Comparison of ENCODE assay signal across 19 mouse cellular contexts in the genomic region with DNA sequence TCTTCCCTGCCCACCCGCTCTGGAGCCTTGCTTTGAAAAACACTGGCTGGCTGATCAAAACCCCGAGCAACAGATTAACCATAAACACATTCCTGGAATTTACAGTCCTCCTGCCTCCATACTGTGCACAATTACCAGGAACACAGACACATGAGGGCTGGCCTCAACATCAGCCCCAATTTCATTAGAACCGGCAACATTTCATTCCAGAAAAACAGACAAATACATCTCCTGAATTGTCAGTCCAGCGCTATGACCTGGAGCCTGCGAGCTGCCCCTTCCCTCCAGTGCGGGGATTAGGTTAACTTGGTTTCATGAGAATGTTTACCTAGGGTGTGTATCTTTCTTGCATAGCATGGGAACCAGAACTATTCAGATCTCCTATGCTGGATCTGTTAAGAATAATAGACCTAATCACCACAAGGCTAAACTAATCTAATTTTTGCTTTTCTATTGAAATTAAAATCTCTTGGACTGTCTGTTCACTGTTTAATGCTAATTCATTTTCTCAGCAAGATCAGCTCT.
DNase-seq lines count a peak whose midpoint lies in the region; ATAC-seq and TF ChIP-seq lines count a peak whose summit lies in the region.
"Had no signal": no experiment of that assay in that cellular context is flagged by ENCODE, and none has a peak within 500 bp of the region (broad histone marks: within the 10 kb centered on the region; RNA-seq: fewer than 3 reads in every experiment).

No protein-coding gene starts in this region.

- no peaks in the 10 kb centered on the region for H3K36me3 ChIP-seq in kidney, adult 2 months (ENCODE audit: control insufficient read depth, insufficient read depth, low read length)
- peaks cover 26% of the 10 kb centered on the region; the same call in 1 of the 2 replicates for H3K36me3 ChIP-seq in lung, postnatal 0 days (ENCODE audit: insufficient read depth, low read length)
- peaks cover 18% of the 10 kb centered on the region for H3K36me3 ChIP-seq in stomach, postnatal 0 days (ENCODE audit: control insufficient read depth, insufficient read depth, low read length)
- H3K36me3 ChIP-seq: hindbrain, embryonic 13.5 days had no signal

- H3K4me2 ChIP-seq in lung, postnatal 0 days (replicated peaks; ENCODE audit: low read depth, low read length): no peak overlapping the region
- H3K4me2 ChIP-seq in stomach, postnatal 0 days (replicated peaks; ENCODE audit: low read depth): no peak overlapping the region
- H3K4me2 ChIP-seq: heart, embryonic 12.5 days; hindbrain, embryonic 13.5 days; midbrain, embryonic 12.5 days had no signal

- H3K9me3 ChIP-seq in lung, postnatal 0 days (ENCODE audit: low read length): no peaks in the 10 kb centered on the region
- no peaks in the 10 kb centered on the region for H3K9me3 ChIP-seq in stomach, postnatal 0 days (ENCODE audit: control insufficient read depth, low read length)
- H3K9me3 ChIP-seq: embryonic facial prominence, embryonic 10.5 days; heart, embryonic 12.5 days; hindbrain, embryonic 13.5 days; midbrain, embryonic 12.5 days had no signal

- H3K27ac ChIP-seq in kidney, adult 2 months (ENCODE audit: insufficient read depth, low read depth, low read length): no peak overlapping the region
- H3K27ac ChIP-seq in lung, postnatal 0 days (ENCODE audit: low read length): 0 out of 2 replicates have a peak overlapping the region, but pooled peaks have one; percentile 33
- H3K27ac ChIP-seq in stomach, postnatal 0 days (replicated peaks): peak overlapping the region; percentile 65
- H3K27ac ChIP-seq: embryonic facial prominence, embryonic 10.5 days; hindbrain, embryonic 13.5 days; midbrain, embryonic 12.5 days had no signal

- TF ChIP-seq CTCF in kidney, adult 2 months (conservative IDR thresholded peaks at IDR 0.05; ENCODE audit: insufficient read depth, insufficient read length, low read depth, low read length): no peak
- TF ChIP-seq CTCF in lung, postnatal 0 days (IDR thresholded peaks at IDR 0.05): no peak
- no peak for TF ChIP-seq CTCF in stomach, postnatal 0 days (IDR thresholded peaks at IDR 0.05; ENCODE audit: low read depth)

- no peak for TF ChIP-seq POLR2A in kidney, adult 2 months (IDR thresholded peaks at IDR 0.05; ENCODE audit: low read depth, low read length)

- no peak overlapping the region for H3K4me3 ChIP-seq in kidney, adult 2 months (ENCODE audit: insufficient read depth, low read depth, low read length)
- H3K4me3 ChIP-seq in lung, postnatal 0 days (ENCODE audit: low read depth, low read length): no peak overlapping the region
- no peak overlapping the region for H3K4me3 ChIP-seq in stomach, postnatal 0 days (ENCODE audit: low read depth, low read length)
- H3K4me3 ChIP-seq: embryonic facial prominence, embryonic 10.5 days; heart, embryonic 12.5 days; hindbrain, embryonic 13.5 days; midbrain, embryonic 12.5 days had no signal

- H3K4me1 ChIP-seq in kidney, adult 2 months (ENCODE audit: control insufficient read depth, insufficient read depth, low read length): peaks cover 2% of the 10 kb centered on the region
- H3K4me1 ChIP-seq in lung, postnatal 0 days (ENCODE audit: insufficient read depth, low read depth, low read length): no peaks in the 10 kb centered on the region
- no peaks in the 10 kb centered on the region for H3K4me1 ChIP-seq in stomach, postnatal 0 days (replicated peaks; ENCODE audit: control insufficient read depth, insufficient read depth)

- ATAC-seq in lung, postnatal 0 days: peak; percentile 34; the same call in 1 of the 2 replicates
- ATAC-seq in stomach, postnatal 0 days (ENCODE audit: low FRiP score, low TSS enrichment): peak; percentile 60
- ATAC-seq: forebrain, embryonic 16.5 days had no signal

- H3K27me3 ChIP-seq in kidney, adult 2 months (replicated peaks; ENCODE audit: control insufficient read depth, insufficient read depth, low read length): no peaks in the 10 kb centered on the region
- no peaks in the 10 kb centered on the region for H3K27me3 ChIP-seq in lung, postnatal 0 days (replicated peaks; ENCODE audit: insufficient read depth, low read length)
- H3K27me3 ChIP-seq in stomach, postnatal 0 days (ENCODE audit: control insufficient read depth, insufficient read depth, low read length): no peaks in the 10 kb centered on the region
- H3K27me3 ChIP-seq: heart, embryonic 12.5 days; hindbrain, embryonic 13.5 days; midbrain, embryonic 12.5 days had no signal

- TF ChIP-seq EP300 in lung, postnatal 0 days (IDR thresholded peaks at IDR 0.05): no peak
- no peak for TF ChIP-seq EP300 in stomach, postnatal 0 days (optimal IDR thresholded peaks at IDR 0.05)

- H3K9ac ChIP-seq in lung, postnatal 0 days (replicated peaks; ENCODE audit: low read depth): no peak overlapping the region
- H3K9ac ChIP-seq in stomach, postnatal 0 days (ENCODE audit: low read length): no peak overlapping the region
- H3K9ac ChIP-seq: heart, embryonic 12.5 days; hindbrain, embryonic 13.5 days; midbrain, embryonic 12.5 days had no signal

- 50% methylated on average over 6 of the region's 6 CpGs for WGBS in kidney, adult 2 months
- 55% methylated on average over 6 of the region's 6 CpGs for WGBS in lung, postnatal 0 days
- WGBS in stomach, postnatal 0 days: 46% methylated on average over 6 of the region's 6 CpGs

- DNase-seq in kidney, adult 2 months: peak; percentile 43
- no peak for DNase-seq in kidney, postnatal 36 days
- DNase-seq in lung, postnatal 0 days (ENCODE audit: low spot score): peak; percentile 17
- DNase-seq in lung, postnatal 25 days (ENCODE audit: low spot score): no peak
- DNase-seq in kidney, postnatal 14 days: peak; percentile 29
- no peak for DNase-seq in stomach, postnatal 0 days (ENCODE audit: low spot score)
- DNase-seq in heart, adult 9 months (ENCODE audit: low spot score in 2 of 2): no peak
- DNase-seq: cerebellum, adult 11-12 months; cerebellum, postnatal 10 days; gastrocnemius, postnatal 10 days; heart, postnatal 10 days; liver; right cerebral cortex, postnatal 14 days; thymus, postnatal 25 days had no signal

Comparison
In these comparisons a context has a peak if more than half of its experiments do, and no peak if none do; other contexts are left out.
1. DNase-seq: peak in kidney, adult 2 months (single experiment), lung, postnatal 0 days (single experiment) and kidney, postnatal 14 days (single experiment); none in kidney, postnatal 36 days (0 of 2), lung, postnatal 25 days (single experiment), stomach, postnatal 0 days (single experiment) and heart, adult 9 months (0 of 2).